Mouse (Mus musculus) heart, embryonic 11.5 days (tissue): ENCODE results near the gene Trappc4. TPM values are rescaled to one million over a fixed set of nuclear protein-coding genes. Genes with fewer than 3 reads are reported as not detected.
"Not testable (repeated sequence)": the region's sequence is repeated elsewhere in the genome, so short reads cannot be mapped to it uniquely, and the experiment has no call there.

Experiments
- ATAC-seq: fragments of 200-750 bp; cut with Nextera tagmentation; replicated peaks from 2 replicates; pipeline ENCODE4 v1.8.0; 2017; ENCODE audit warnings: moderate library complexity; ENCODE audit not compliant: insufficient number of reproducible peaks, low FRiP score, low TSS enrichment
- H3K27ac ChIP-seq: fragments of 300-500 bp; sonication (generic); 2 replicates; pipeline ENCODE4 v1.5.1; 2014; ENCODE audit warnings: mild to moderate bottlenecking, low read depth, low read length
- H3K27me3 ChIP-seq: fragments of 300-500 bp; sonication (generic); 2 replicates; pipeline ENCODE4 v1.6.1; 2014; ENCODE audit warnings: mild to moderate bottlenecking, low read length, mixed read lengths; ENCODE audit not compliant: control insufficient read depth, insufficient read depth
- H3K36me3 ChIP-seq: fragments of 300-500 bp; sonication (generic); 2 replicates; pipeline ENCODE4 v1.6.1; 2014; ENCODE audit warnings: mild to moderate bottlenecking, low read length, moderate library complexity, mixed read lengths; ENCODE audit not compliant: control insufficient read depth, insufficient read depth
- H3K4me1 ChIP-seq: fragments of 300-500 bp; sonication (generic); 2 replicates; pipeline ENCODE4 v1.6.1; 2014; ENCODE audit warnings: low read length; ENCODE audit not compliant: control insufficient read depth, insufficient read depth
- H3K4me2 ChIP-seq: fragments of 300-500 bp; sonication (generic); 2 replicates; pipeline ENCODE4 v1.6.1; 2014; ENCODE audit warnings: mild to moderate bottlenecking, moderate library complexity
- H3K4me3 ChIP-seq: fragments of 300-500 bp; sonication (generic); 2 replicates; pipeline ENCODE4 v1.5.1; 2014; ENCODE audit warnings: low read depth, low read length
- H3K9ac ChIP-seq: fragments of 300-500 bp; sonication (generic); 2 replicates; pipeline ENCODE4 v1.6.1; 2014; ENCODE audit warnings: mild to moderate bottlenecking, low read depth, low read length, moderate library complexity
- H3K9me3 ChIP-seq: fragments of 300-500 bp; sonication (generic); replicated peaks from 2 replicates; pipeline ENCODE4 v1.6.1; 2016; ENCODE audit warnings: low read length; ENCODE audit not compliant: control insufficient read depth
- WGBS: fragments of 180-500 bp; shearing (Covaris S2); extraction: QIAGEN DNeasy Blood & Tissue Kit; methylation state at CpG from one replicate; pipeline ENCODE4 v1.1.7; 2014; ENCODE audit not compliant: insufficient replicate concordance; 5-methylcytosine and 5-hydroxymethylcytosine counted together
- polyA plus RNA-seq: library from polyadenylated mRNA; unstranded; fragments of >200 nt; fragmentation: Nextera tagmentation; extraction: Ambion mirVana; gene quantifications from 2 replicates; pipeline ENCODE4 v1.2.1, GENCODE M21; 2014

Gene Trappc4
- polyA plus RNA-seq, 1 experiment from 2014 or later, result 76.8 TPM

DNA sequence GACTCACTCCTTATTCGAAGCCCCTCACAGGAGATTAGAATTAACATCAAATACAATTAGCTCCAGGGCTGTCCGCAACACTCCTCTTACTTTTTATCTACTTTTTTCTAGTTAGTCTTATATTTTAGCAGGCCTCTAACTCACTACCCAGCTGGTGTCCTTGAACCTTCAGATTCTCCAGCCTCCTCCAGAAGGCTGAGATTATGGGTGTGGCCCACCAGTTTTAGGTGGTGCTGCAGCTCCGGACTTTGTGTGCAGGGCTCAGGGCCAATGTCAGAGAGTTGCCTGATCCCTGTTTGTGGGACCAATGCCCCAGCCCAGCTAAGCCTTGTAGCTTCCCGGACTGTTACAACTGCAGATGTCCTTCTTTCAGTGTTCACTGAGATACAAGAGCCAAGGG lies 16.2 kb upstream of the Trappc4 start:
- Histone ChIP-seq H3K9me3 (no peaks in the 10 kb centered on the region), H3K4me1 (no peaks in the 10 kb centered on the region; the same call in 1 of the 2 replicates), H3K36me3 (no peaks in the 10 kb centered on the region), H3K27ac (no peak overlapping the region), H3K27me3 (no peaks in the 10 kb centered on the region), H3K9ac (no peak overlapping the region), H3K4me3 (no peak overlapping the region), H3K4me2 (no peak overlapping the region)
- no peak for ATAC-seq
- 74% methylated on average over 4 of the region's 4 CpGs for WGBS

DNA sequence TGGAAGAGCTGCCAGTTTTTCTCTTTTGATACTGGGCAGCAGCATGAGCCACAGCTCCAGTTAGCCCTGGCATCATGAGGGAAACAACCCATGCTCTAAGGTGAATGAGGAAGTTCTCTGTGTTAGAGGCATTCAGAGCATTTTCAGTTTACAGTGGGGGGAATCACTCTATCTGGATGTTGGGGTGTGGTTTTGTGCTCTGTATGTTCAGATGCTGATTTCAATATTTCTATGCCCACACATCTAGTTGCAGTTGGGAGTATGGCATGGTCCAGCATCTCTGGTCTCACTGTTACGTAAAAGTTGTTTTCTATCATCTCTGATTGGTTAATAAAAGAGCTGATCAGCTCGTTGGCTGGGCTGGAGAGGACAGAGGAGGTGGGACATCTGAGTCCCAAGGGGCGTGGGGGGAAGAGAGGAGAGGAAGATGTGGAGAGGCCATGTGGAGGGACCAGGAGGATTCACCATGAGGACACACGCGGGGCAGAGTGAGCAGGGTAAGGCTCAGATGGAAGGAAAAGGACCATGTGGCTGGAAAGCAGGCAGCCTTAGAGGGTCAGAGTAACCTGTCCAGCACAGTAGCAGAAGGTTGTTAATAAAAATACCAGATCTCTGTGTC lies 13.0 kb upstream of the Trappc4 start:
- ATAC-seq, result no peak
- 71% methylated on average over 5 of the region's 5 CpGs for WGBS

DNA sequence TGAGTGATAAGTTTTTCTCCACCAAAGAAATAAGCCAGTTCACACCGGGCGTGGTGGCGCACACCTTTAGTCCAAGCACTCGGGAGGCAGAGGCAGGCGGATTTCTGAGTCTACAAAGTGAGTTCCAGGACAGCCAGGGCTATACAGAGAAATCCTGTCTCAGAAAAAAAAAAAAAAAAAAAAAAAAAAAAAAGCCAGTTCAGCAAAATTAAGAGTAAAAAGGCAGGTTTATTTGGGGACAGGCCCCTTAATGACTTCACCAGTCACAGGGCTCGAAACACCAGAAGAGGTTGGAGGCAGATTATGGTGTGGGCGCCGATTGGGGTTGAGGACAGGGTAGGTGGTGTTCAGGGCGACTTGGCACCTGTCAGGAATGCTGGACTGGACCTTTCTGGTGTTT lies 12.3 kb upstream of the Trappc4 start:
- not testable (repeated sequence) for H3K9me3 ChIP-seq, H3K4me2 ChIP-seq, H3K36me3 ChIP-seq, H3K9ac ChIP-seq, ATAC-seq, H3K4me1 ChIP-seq, H3K4me3 ChIP-seq, H3K27ac ChIP-seq, H3K27me3 ChIP-seq
- 87% methylated on average over 9 of the region's 9 CpGs for WGBS

More for the DNA sequence above, 13.0 kb upstream of the Trappc4 start:
- Histone ChIP-seq H3K4me2 (no peak overlapping the region), H3K27me3 (no peaks in the 10 kb centered on the region), H3K27ac (no peak overlapping the region), H3K4me1 (peaks cover 5% of the 10 kb centered on the region), H3K9me3 (no peaks in the 10 kb centered on the region), H3K4me3 (no peak overlapping the region), H3K36me3 (no peaks in the 10 kb centered on the region), H3K9ac (no peak overlapping the region)

DNA sequence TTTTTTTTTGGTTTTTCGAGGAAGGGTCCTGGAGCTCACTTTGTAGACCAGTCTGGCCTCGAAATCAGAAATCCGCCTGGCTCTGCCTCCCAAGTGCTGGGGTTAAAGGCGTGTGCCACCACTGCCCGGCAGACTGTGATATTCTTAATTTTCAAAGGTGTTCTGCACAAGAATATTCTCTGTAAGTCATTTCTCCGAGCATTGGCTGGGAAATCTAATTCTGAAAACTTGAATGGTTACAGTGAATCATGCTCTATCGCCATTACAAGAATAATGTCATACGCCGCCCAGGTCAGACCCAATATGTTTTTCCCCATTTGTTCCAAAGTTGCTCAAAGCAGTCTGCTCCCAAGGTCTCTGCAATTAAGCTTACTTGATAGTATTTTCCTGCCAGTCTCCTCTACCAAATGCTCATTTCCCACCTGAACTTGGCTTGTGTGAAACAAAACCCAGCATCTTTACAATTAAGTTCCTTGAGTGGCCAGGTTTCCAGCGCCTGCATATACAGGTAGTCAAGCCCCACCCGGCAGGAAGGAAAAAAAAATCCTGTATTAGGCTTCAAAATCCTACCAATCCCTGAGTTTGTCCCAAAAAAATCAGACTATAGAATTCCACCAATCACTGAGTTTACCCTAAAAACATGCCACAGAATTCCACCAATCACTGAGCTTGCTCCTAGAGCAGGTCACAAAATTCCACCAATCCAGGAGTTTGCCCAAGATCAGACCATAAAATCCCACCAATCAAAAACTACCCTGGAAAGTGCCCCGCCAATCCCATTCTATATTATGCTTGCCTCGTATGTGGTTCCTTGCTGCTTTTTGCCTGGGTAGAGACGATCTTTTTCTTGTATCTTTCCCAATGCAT lies 11.4 kb upstream of the Trappc4 start, which contains the start of gene Ccdc84:
Ccdc84 (minus strand) TSS at position 51 of the 867 bp plus-strand sequence.
- Histone ChIP-seq H3K4me3 (peak within 1 kb of the TSS; percentile 70), H3K4me2 (peak within 1 kb of the TSS; percentile 94), H3K27ac (peak within 1 kb of the TSS; percentile 54), H3K9ac (peak within 1 kb of the TSS; percentile 80), H3K9me3 (no peaks in the 10 kb centered on the region), H3K4me1 (peaks cover 5% of the 10 kb centered on the region), H3K36me3 (no peaks in the 10 kb centered on the region), H3K27me3 (no peaks in the 10 kb centered on the region)
- 74% methylated on average over 14 of the region's 14 CpGs for WGBS
- no peak for ATAC-seq

DNA sequence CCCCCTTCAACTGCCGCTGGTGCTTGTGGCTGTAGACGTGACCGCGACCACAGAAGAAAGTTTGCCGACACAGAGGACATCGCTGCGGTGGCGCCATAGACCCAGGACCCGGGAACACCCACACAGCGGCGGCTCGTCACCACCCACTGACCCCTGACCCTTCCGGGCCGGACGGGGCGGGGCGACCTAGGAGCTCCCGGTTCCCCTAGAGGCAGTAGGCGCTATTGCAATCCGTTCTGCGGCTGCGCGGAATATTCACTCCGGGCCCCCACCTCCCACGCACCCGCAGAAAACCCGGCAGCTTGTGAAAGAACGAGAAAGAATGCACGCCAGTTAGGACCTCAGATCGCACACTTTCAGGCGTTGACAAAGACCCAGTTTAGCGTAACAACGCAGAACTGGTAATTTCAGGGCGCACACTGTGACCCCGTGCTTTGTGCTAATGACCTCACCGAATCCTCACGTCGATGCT lies 10.5 kb upstream of the Trappc4 start:
- peaks cover 5% of the 10 kb centered on the region for H3K4me1 ChIP-seq
- peak overlapping the region; percentile 80 for H3K9ac ChIP-seq
- H3K4me2 ChIP-seq, result peak overlapping the region; percentile 94
- H3K9me3 ChIP-seq, result no peaks in the 10 kb centered on the region
- ATAC-seq, result peak; percentile 94
- H3K4me3 ChIP-seq, result peak overlapping the region; percentile 70
- H3K36me3 ChIP-seq, result peaks cover under 1% of the 10 kb centered on the region
- H3K27me3 ChIP-seq, result no peaks in the 10 kb centered on the region
- peak overlapping the region; percentile 54 for H3K27ac ChIP-seq
- WGBS, result 1% methylated on average over 38 of the region's 38 CpGs

DNA sequence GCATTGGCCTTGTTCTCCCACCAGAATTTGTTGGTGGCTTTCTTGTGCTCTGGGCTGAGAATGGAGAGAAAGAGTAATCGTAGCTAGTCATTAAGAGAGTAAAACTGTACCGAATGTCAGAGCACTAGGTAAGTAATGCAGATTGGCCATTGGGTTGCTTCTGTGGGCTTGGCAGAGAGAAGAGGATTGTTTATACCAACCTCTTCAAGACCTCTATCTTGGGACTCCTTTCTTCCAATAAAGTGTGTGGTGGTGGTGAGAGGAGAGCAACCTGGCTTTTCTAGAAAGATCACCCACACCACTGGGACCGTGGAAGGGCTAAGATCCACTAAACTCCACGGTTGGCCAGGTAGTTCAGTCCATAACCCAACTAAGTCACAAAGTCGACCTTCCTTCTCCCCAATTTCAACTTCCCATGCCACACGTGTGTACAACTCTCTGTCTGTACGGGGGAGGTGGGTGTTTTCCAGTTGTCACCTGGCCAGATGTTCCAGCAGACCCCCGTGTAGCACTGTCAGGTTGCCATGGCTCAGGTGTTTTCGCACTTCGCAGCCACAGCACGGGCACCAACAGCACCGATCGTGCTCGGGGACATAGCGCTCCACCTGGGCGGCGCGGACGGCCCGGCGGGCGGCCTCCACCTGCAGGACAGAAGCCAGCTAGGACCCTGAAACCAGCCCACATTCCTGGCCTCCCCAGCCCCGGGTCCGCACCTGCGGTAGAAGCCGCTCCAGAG lies 9.9 kb upstream of the Trappc4 start:
- Histone ChIP-seq H3K4me2 (peak overlapping the region; percentile 94), H3K36me3 (peaks cover 4% of the 10 kb centered on the region), H3K9ac (peak overlapping the region; percentile 80), H3K9me3 (no peaks in the 10 kb centered on the region), H3K27me3 (no peaks in the 10 kb centered on the region), H3K4me1 (peaks cover 5% of the 10 kb centered on the region), H3K4me3 (peak overlapping the region; percentile 70), H3K27ac (peak overlapping the region; percentile 54)
- 8% methylated on average over 26 of the region's 26 CpGs for WGBS
- ATAC-seq, result peak; percentile 69

DNA sequence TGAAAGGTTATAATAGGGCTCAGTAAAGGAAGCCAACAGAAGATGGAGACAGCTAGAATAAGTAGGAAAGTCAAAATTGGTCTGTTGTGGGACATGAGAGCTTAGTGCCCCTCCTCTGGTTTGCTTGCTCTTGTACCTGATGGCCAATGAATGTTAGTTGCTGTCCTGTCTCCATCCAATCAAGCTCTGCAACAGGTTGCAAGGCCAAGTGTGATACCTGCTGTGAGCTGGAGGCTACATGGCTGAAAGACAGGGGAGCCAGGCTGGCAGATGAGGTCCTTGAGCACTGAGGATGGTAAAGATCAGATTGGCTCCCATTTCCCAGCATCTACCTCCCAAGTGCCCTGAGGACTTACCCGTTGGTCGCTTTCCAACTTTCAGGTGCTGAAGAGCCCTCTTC lies 5.4 kb upstream of the Trappc4 start:
- Histone ChIP-seq H3K27ac (no peak overlapping the region), H3K9ac (no peak overlapping the region), H3K9me3 (no peaks in the 10 kb centered on the region), H3K27me3 (no peaks in the 10 kb centered on the region), H3K4me1 (peaks cover 9% of the 10 kb centered on the region), H3K4me2 (no peak overlapping the region), H3K4me3 (no peak overlapping the region), H3K36me3 (peaks cover 26% of the 10 kb centered on the region)
- ATAC-seq, result no peak
- WGBS, result 62% methylated on average over 2 of the region's 2 CpGs

DNA sequence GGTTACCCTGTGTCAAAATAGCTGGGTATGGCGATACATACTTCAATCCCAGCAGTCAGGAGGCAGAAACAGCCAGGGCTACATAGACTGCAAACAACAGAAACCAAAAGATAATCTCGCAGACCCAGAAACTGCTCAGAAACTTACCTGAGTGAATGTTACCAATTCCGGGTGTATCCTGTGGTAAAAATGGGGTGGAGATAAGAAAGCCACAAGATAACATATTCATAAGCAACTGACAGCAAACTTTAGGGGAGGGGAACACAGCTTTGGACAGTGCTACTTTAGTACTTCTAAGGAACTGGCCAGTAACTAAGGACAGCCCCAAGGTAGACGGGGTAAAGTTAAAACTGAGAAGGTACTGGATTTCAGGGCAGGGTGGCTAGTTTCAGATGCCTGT lies 4.9 kb upstream of the Trappc4 start:
- Histone ChIP-seq H3K4me2 (no peak overlapping the region), H3K36me3 (peaks cover 26% of the 10 kb centered on the region), H3K27ac (no peak overlapping the region), H3K27me3 (no peaks in the 10 kb centered on the region), H3K4me1 (peaks cover 8% of the 10 kb centered on the region), H3K4me3 (no peak overlapping the region), H3K9ac (no peak overlapping the region), H3K9me3 (no peaks in the 10 kb centered on the region)
- no peak for ATAC-seq
- 70% methylated on average over 4 of the region's 4 CpGs for WGBS
